Mouse (Mus musculus): Measurements from ENCODE around the gene Tprkb.

- TF ChIP-seq CTCF (IDR thresholded peaks at IDR 0.05; ENCODE audit: low read depth, low read length) (no peak), POLR2A (IDR thresholded peaks at IDR 0.05; ENCODE audit: borderline replicate concordance, low read depth, low read length) (no peak)
These were observed 7.7 kb downstream of the Tprkb start for GRCm38 (mm10) chr6:85919401-85919800.
